Mouse (Mus musculus) midbrain, postnatal 0 days (tissue): ENCODE data around the gene Cwc22. TPM values are rescaled to one million over a fixed set of nuclear protein-coding genes. Genes with fewer than 3 reads are reported as not detected.

Experiments used
- ATAC-seq: fragments of 200-750 bp; cut with Nextera tagmentation; 2 replicates; pipeline ENCODE4 v1.8.0; 2017; ENCODE audit warnings: moderate number of reproducible peaks, mild to moderate bottlenecking, moderate TSS enrichment, moderate library complexity; ENCODE audit not compliant: low FRiP score
- DNase-seq: peaks from one replicate; pipeline ENCODE4 v3.0.0-alpha.2; 2015; ENCODE audit warnings: low spot score
- H3K27ac ChIP-seq: fragments of 300-500 bp; sonication (generic); 2 replicates; pipeline ENCODE4 v1.5.1; 2014; ENCODE audit warnings: low read depth, mild to moderate bottlenecking, low read length, mixed read lengths
- H3K27me3 ChIP-seq: fragments of 300-500 bp; sonication (generic); 2 replicates; pipeline ENCODE4 v1.6.1; 2014; ENCODE audit warnings: low read length, control low read depth, mixed read lengths; ENCODE audit not compliant: insufficient read depth
- H3K36me3 ChIP-seq: fragments of 300-500 bp; sonication (generic); 2 replicates; pipeline ENCODE4 v1.6.1; 2014; ENCODE audit warnings: low read length, control low read depth, mixed read lengths; ENCODE audit not compliant: insufficient read depth
- H3K4me1 ChIP-seq: fragments of 300-500 bp; sonication (generic); 2 replicates; pipeline ENCODE4 v1.6.1; 2014; ENCODE audit warnings: mild to moderate bottlenecking, control low read depth, antibody characterized with exemption, low read length, mixed read lengths; ENCODE audit not compliant: insufficient read depth
- H3K4me2 ChIP-seq: fragments of 300-500 bp; sonication (generic); 2 replicates; pipeline ENCODE4 v1.6.1; 2014; ENCODE audit warnings: low read depth, mild to moderate bottlenecking, low read length, mixed read lengths; ENCODE audit not compliant: poor library complexity, severe bottlenecking
- H3K4me3 ChIP-seq: fragments of 300-500 bp; sonication (generic); 2 replicates; pipeline ENCODE4 v1.5.1; 2014; ENCODE audit warnings: low read depth, mild to moderate bottlenecking, low read length, moderate library complexity
- H3K9ac ChIP-seq: fragments of 300-500 bp; sonication (generic); replicated peaks from 2 replicates; pipeline ENCODE4 v1.6.1; 2014; ENCODE audit warnings: mild to moderate bottlenecking, low read length, moderate library complexity, mixed read lengths; ENCODE audit not compliant: poor library complexity, severe bottlenecking
- H3K9me3 ChIP-seq: fragments of 300-500 bp; sonication (generic); 2 replicates; pipeline ENCODE4 v1.6.1; 2016; ENCODE audit warnings: low read length, control low read depth
- CTCF ChIP-seq: IDR thresholded peaks from 2 replicates; pipeline ENCODE4 v1.5.1; 2016; ENCODE audit warnings: antibody characterized with exemption, mild to moderate bottlenecking
- WGBS: fragments of 180-500 bp; shearing (Covaris S2); extraction: QIAGEN DNeasy Blood & Tissue Kit; methylation state at CpG from one replicate; pipeline ENCODE4 v1.1.7; 2014; 5-methylcytosine and 5-hydroxymethylcytosine counted together
- polyA plus RNA-seq: library from polyadenylated mRNA; unstranded; fragments of >200 nt; fragmentation: Nextera tagmentation; extraction: Ambion mirVana; gene quantifications from 2 replicates; pipeline ENCODE4 v1.2.1, GENCODE M21; 2015
- total RNA-seq: library from RNA; depleted of rRNA; stranded (reverse); fragments of >200 nt; gene quantifications from 2 replicates; pipeline ENCODE4 v1.2.3, GENCODE M21; 2014

The Cwc22 gene
- total and polyA plus RNA-seq, 2 experiments from 2014 or later = 9.4 to 11.8 TPM

GRCm38 (mm10) chr2:77928352-77928751 is 17.8 kb downstream of the Cwc22 start:
- no peaks in the 10 kb centered on the region for H3K9me3 ChIP-seq
- no peaks in the 10 kb centered on the region for H3K4me1 ChIP-seq
- H3K9ac ChIP-seq = no peak overlapping the region
- H3K36me3 ChIP-seq = peaks cover 34% of the 10 kb centered on the region
- no peak overlapping the region for H3K27ac ChIP-seq
- TF ChIP-seq CTCF = no peak
- ATAC-seq = no peak
- no peaks in the 10 kb centered on the region for H3K27me3 ChIP-seq
- no peak for DNase-seq
- H3K4me2 ChIP-seq = no peak overlapping the region
- 97% methylated on average over 10 of the region's 10 CpGs for WGBS
- H3K4me3 ChIP-seq = no peak overlapping the region

- ATAC-seq (no peak), DNase-seq (no peak)
- peaks cover 37% of the 10 kb centered on the region for H3K36me3 ChIP-seq
Observed at GRCm38 (mm10) chr2:77926468-77926867, 19.7 kb downstream of the Cwc22 start.

GRCm38 (mm10) chr2:77925997-77926396 is 20.2 kb downstream of the Cwc22 start:
- no peak for TF ChIP-seq CTCF
- Histone ChIP-seq H3K27me3 (no peaks in the 10 kb centered on the region), H3K9ac (no peak overlapping the region), H3K4me1 (no peaks in the 10 kb centered on the region), H3K36me3 (peaks cover 32% of the 10 kb centered on the region), H3K9me3 (no peaks in the 10 kb centered on the region), H3K4me3 (no peak overlapping the region), H3K4me2 (no peak overlapping the region), H3K27ac (no peak overlapping the region)
- no peak for ATAC-seq
- no peak for DNase-seq
- 97% methylated on average over 2 of the region's 2 CpGs for WGBS

More at GRCm38 (mm10) chr2:77926468-77926867, 19.7 kb downstream of the Cwc22 start:
- H3K27ac ChIP-seq = no peak overlapping the region
- H3K9ac ChIP-seq = no peak overlapping the region
- H3K4me1 ChIP-seq = no peaks in the 10 kb centered on the region
- no peaks in the 10 kb centered on the region for H3K27me3 ChIP-seq
- H3K4me3 ChIP-seq = no peak overlapping the region
- 82% methylated on average over 7 of the region's 7 CpGs for WGBS
- H3K9me3 ChIP-seq = no peaks in the 10 kb centered on the region
- TF ChIP-seq CTCF = no peak
- no peak overlapping the region for H3K4me2 ChIP-seq

GRCm38 (mm10) chr2:77925187-77925924 is 20.8 kb downstream of the Cwc22 start:
- Histone ChIP-seq H3K27ac (no peak overlapping the region), H3K4me1 (no peaks in the 10 kb centered on the region), H3K36me3 (peaks cover 29% of the 10 kb centered on the region), H3K4me3 (no peak overlapping the region), H3K9me3 (no peaks in the 10 kb centered on the region), H3K9ac (no peak overlapping the region), H3K27me3 (no peaks in the 10 kb centered on the region), H3K4me2 (no peak overlapping the region)
- WGBS = 84% methylated on average over 7 of the region's 7 CpGs
- ATAC-seq = no peak
- DNase-seq = no peak
- no peak for TF ChIP-seq CTCF

GRCm38 (mm10) chr2:77924003-77924402 is 22.2 kb downstream of the Cwc22 start:
- H3K4me3 ChIP-seq = no peak overlapping the region
- H3K9ac ChIP-seq = no peak overlapping the region
- no peaks in the 10 kb centered on the region for H3K4me1 ChIP-seq
- no peak for ATAC-seq
- no peaks in the 10 kb centered on the region for H3K27me3 ChIP-seq
- no peak overlapping the region for H3K4me2 ChIP-seq
- 96% methylated on average over 3 of the region's 3 CpGs for WGBS
- TF ChIP-seq CTCF = no peak
- no peak for DNase-seq
- H3K27ac ChIP-seq = no peak overlapping the region
- H3K36me3 ChIP-seq = peaks cover 29% of the 10 kb centered on the region
- no peaks in the 10 kb centered on the region for H3K9me3 ChIP-seq

- no peak overlapping the region for H3K4me3 ChIP-seq
- ATAC-seq (no peak), DNase-seq (no peak)
- H3K27ac ChIP-seq = no peak overlapping the region
- H3K27me3 ChIP-seq = no peaks in the 10 kb centered on the region
- no peaks in the 10 kb centered on the region for H3K9me3 ChIP-seq
- H3K4me1 ChIP-seq = no peaks in the 10 kb centered on the region
- WGBS = 96% methylated on average over 8 of the region's 8 CpGs
- H3K9ac ChIP-seq = no peak overlapping the region
- no peak overlapping the region for H3K4me2 ChIP-seq
- TF ChIP-seq CTCF = no peak
- H3K36me3 ChIP-seq = peaks cover 27% of the 10 kb centered on the region
Observed at GRCm38 (mm10) chr2:77923182-77923581, 23.0 kb downstream of the Cwc22 start.
